9 mouse cellular contexts compared by ENCODE assay signal in the genomic region with DNA sequence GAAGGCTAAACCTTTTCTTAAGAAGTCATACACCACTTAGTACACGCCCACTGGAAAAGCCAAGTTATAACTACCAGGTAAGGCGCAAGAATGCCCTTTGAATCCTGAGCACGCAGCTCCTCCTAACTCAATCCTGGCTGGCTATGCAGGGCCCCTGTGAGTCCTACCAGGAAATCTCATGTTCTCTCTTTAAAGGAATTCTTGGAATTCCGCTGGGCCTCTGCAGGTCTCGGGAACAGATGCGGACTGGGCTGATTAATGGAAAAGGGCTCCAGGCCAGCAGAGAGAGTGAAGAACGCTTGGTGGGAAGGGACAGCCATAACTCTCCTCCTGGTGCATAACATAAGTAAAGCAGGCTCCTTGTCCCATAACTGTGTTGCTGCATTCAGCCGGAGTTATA. TPM values are rescaled to one million over a fixed set of nuclear protein-coding genes. Genes with fewer than 3 reads are reported as not detected.
A peak's percentile ranks its signal among the peaks of the same experiment; 100 is the strongest.
DNase-seq lines count a peak whose midpoint lies in the region; ATAC-seq lines count a peak whose summit lies in the region.
"Had no signal": no experiment of that assay in that cellular context is flagged by ENCODE, and none has a peak within 500 bp of the region (broad histone marks: within the 10 kb centered on the region; RNA-seq: fewer than 3 reads in every experiment).

No protein-coding gene starts in this region.

- no peak for DNase-seq in hindbrain, embryonic 11.5 days (ENCODE audit: low spot score)
- DNase-seq in kidney, postnatal 10 days = peak; percentile 78
- no peak for DNase-seq in right cerebral cortex, postnatal 25 days
- DNase-seq in right cerebral cortex, adult 2 months (ENCODE audit: low spot score in 2 of 2) = no peak

- no peaks in the 10 kb centered on the region for H3K36me3 ChIP-seq in hindbrain, embryonic 11.5 days (ENCODE audit: control insufficient read depth, insufficient read depth, low read length)
- H3K36me3 ChIP-seq in hindbrain, embryonic 16.5 days (ENCODE audit: control insufficient read depth, insufficient read depth, low read length) = no peaks in the 10 kb centered on the region
- H3K36me3 ChIP-seq in embryonic facial prominence, embryonic 12.5 days = no peaks in the 10 kb centered on the region
- no peaks in the 10 kb centered on the region for H3K36me3 ChIP-seq in neural tube, embryonic 12.5 days

- H3K27me3 ChIP-seq in hindbrain, embryonic 11.5 days (ENCODE audit: control insufficient read depth, insufficient read depth, low read length) = no peaks in the 10 kb centered on the region
- no peaks in the 10 kb centered on the region for H3K27me3 ChIP-seq in hindbrain, embryonic 16.5 days (replicated peaks; ENCODE audit: control insufficient read depth, insufficient read depth, low read length)
- H3K27me3 ChIP-seq in embryonic facial prominence, embryonic 12.5 days = 0 out of 2 replicates have a peak, but pooled peaks cover 4% of the 10 kb centered on the region
- H3K27me3 ChIP-seq in neural tube, embryonic 12.5 days (replicated peaks) = no peaks in the 10 kb centered on the region

- no peaks in the 10 kb centered on the region for H3K9me3 ChIP-seq in hindbrain, embryonic 11.5 days (ENCODE audit: control insufficient read depth, low read length)
- no peaks in the 10 kb centered on the region; the same call in none of the 2 replicates for H3K9me3 ChIP-seq in hindbrain, embryonic 16.5 days (ENCODE audit: control insufficient read depth, low read length)
- H3K9me3 ChIP-seq in embryonic facial prominence, embryonic 12.5 days = no peaks in the 10 kb centered on the region
- H3K9me3 ChIP-seq in neural tube, embryonic 12.5 days = no peaks in the 10 kb centered on the region

- H3K4me2 ChIP-seq in hindbrain, embryonic 11.5 days (replicated peaks; ENCODE audit: low read depth, low read length) = no peak overlapping the region
- no peak overlapping the region for H3K4me2 ChIP-seq in hindbrain, embryonic 16.5 days (ENCODE audit: low read length)
- H3K4me2 ChIP-seq in embryonic facial prominence, embryonic 12.5 days (replicated peaks) = 0 out of 2 replicates have a peak overlapping the region, but pooled peaks have one; percentile 2
- H3K4me2 ChIP-seq in neural tube, embryonic 12.5 days (replicated peaks) = peak overlapping the region; percentile 2; the same call in 1 of the 2 replicates

- 18% methylated on average over 8 of the region's 8 CpGs for WGBS in hindbrain, embryonic 11.5 days
- WGBS in hindbrain, embryonic 16.5 days = 40% methylated on average over 8 of the region's 8 CpGs
- WGBS in embryonic facial prominence, embryonic 12.5 days = 5% methylated on average over 8 of the region's 8 CpGs
- WGBS in neural tube, embryonic 12.5 days = 14% methylated on average over 8 of the region's 8 CpGs

- H3K27ac ChIP-seq in hindbrain, embryonic 11.5 days (ENCODE audit: low read depth, low read length) = 0 out of 2 replicates have a peak overlapping the region, but pooled peaks have one; percentile 3
- H3K27ac ChIP-seq in hindbrain, embryonic 16.5 days (ENCODE audit: low read depth, low read length) = no peak overlapping the region
- peak overlapping the region; percentile 54 for H3K27ac ChIP-seq in embryonic facial prominence, embryonic 12.5 days
- H3K27ac ChIP-seq in neural tube, embryonic 12.5 days = no peak overlapping the region

- no peak overlapping the region for H3K4me3 ChIP-seq in hindbrain, embryonic 11.5 days (ENCODE audit: low read depth, low read length)
- no peak overlapping the region for H3K4me3 ChIP-seq in hindbrain, embryonic 16.5 days (ENCODE audit: low read length)
- no peak overlapping the region for H3K4me3 ChIP-seq in embryonic facial prominence, embryonic 12.5 days
- no peak overlapping the region for H3K4me3 ChIP-seq in neural tube, embryonic 12.5 days

- peaks cover 20% of the 10 kb centered on the region for H3K4me1 ChIP-seq in hindbrain, embryonic 11.5 days (replicated peaks; ENCODE audit: control insufficient read depth, insufficient read depth, low read length)
- H3K4me1 ChIP-seq in hindbrain, embryonic 16.5 days (ENCODE audit: control insufficient read depth, insufficient read depth, low read depth, low read length) = peaks cover 19% of the 10 kb centered on the region
- H3K4me1 ChIP-seq in embryonic facial prominence, embryonic 12.5 days = peaks cover 63% of the 10 kb centered on the region
- peaks cover 35% of the 10 kb centered on the region for H3K4me1 ChIP-seq in neural tube, embryonic 12.5 days

- no peak overlapping the region for H3K9ac ChIP-seq in hindbrain, embryonic 11.5 days (ENCODE audit: low read depth, low read length)
- H3K9ac ChIP-seq in hindbrain, embryonic 16.5 days (ENCODE audit: low read depth, low read length) = no peak overlapping the region
- H3K9ac ChIP-seq in embryonic facial prominence, embryonic 12.5 days = no peak overlapping the region
- H3K9ac ChIP-seq in neural tube, embryonic 12.5 days = no peak overlapping the region

- ATAC-seq in hindbrain, embryonic 11.5 days (ENCODE audit: low FRiP score) = no peak
- ATAC-seq in hindbrain, embryonic 16.5 days = no peak
- ATAC-seq in embryonic facial prominence, embryonic 12.5 days (ENCODE audit: insufficient number of reproducible peaks, insufficient read depth, low FRiP score, low TSS enrichment) = 0 out of 2 replicates have a peak, but pooled peaks have one; percentile 36
- ATAC-seq in neural tube, embryonic 12.5 days (ENCODE audit: low FRiP score, low read depth) = no peak
- ATAC-seq in frontal cortex, adult (ENCODE audit: low TSS enrichment) = no peak
- ATAC-seq: forebrain, embryonic 16.5 days had no signal

RNA-seq across cellular contexts. Expression of a gene that starts 46.3 kb away (rescaled TPM):
- polyA plus RNA-seq in hindbrain, embryonic 11.5 days (2014; fragmentation: Nextera tagmentation; extraction: Ambion mirVana) = 5.6 and 6.1 TPM in 2 replicates
- polyA plus RNA-seq in hindbrain, embryonic 16.5 days (2015; fragmentation: Nextera tagmentation; extraction: Ambion mirVana) = 4.1 and 4.6 TPM in 2 replicates
- polyA plus RNA-seq in embryonic facial prominence, embryonic 12.5 days (2016; fragmentation: Nextera tagmentation; extraction: Ambion mirVana) = 11.5 and 11.8 TPM in 2 replicates
- 8.3 and 9.5 TPM in 2 replicates for polyA plus RNA-seq in neural tube, embryonic 12.5 days (2016; fragmentation: Nextera tagmentation; extraction: Ambion mirVana)

Comparison
In these comparisons a context has a peak if more than half of its experiments do, and no peak if none do; other contexts are left out.
1. H3K27ac ChIP-seq: peak in hindbrain, embryonic 11.5 days (single experiment) and embryonic facial prominence, embryonic 12.5 days (single experiment); none in hindbrain, embryonic 16.5 days (single experiment) and neural tube, embryonic 12.5 days (single experiment).
2. H3K4me2 ChIP-seq: peak in embryonic facial prominence, embryonic 12.5 days (single experiment) and neural tube, embryonic 12.5 days (single experiment); none in hindbrain, embryonic 11.5 days (single experiment) and hindbrain, embryonic 16.5 days (single experiment).